9 mouse cellular contexts compared by ENCODE assay signal in genomic region chr10:52690992-52691731, GRCm38 (mm10). TPM values are rescaled to one million over a fixed set of nuclear protein-coding genes. Genes with fewer than 3 reads are reported as not detected.
DNase-seq lines count a peak whose midpoint lies in the region; ATAC-seq and TF ChIP-seq lines count a peak whose summit lies in the region.
"Had no signal": no experiment of that assay in that cellular context is flagged by ENCODE, and none has a peak within 500 bp of the region (broad histone marks: within the 10 kb centered on the region; RNA-seq: fewer than 3 reads in every experiment).

No protein-coding gene starts in this region.

- peak overlapping the region; percentile 74 for H3K4me2 ChIP-seq in liver, embryonic 12.5 days

- WGBS in cerebellum, adult 2 months: 4% methylated on average over 45 of the region's 45 CpGs
- WGBS in liver, embryonic 12.5 days (ENCODE audit: insufficient replicate concordance): 3% methylated on average over 44 of the region's 45 CpGs

- 0 out of 2 replicates have a peak, but pooled peaks cover 3% of the 10 kb centered on the region for H3K4me1 ChIP-seq in cerebellum, adult 2 months (ENCODE audit: control insufficient read depth, insufficient read depth, low read length)
- 0 out of 2 replicates have a peak, but pooled peaks cover 3% of the 10 kb centered on the region for H3K4me1 ChIP-seq in liver, embryonic 12.5 days

- peak; percentile 40 for ATAC-seq in liver, embryonic 12.5 days

- H3K27me3 ChIP-seq in cerebellum, adult 2 months (ENCODE audit: control insufficient read depth, insufficient read depth, low read length): no peaks in the 10 kb centered on the region
- peaks cover 27% of the 10 kb centered on the region for H3K27me3 ChIP-seq in liver, embryonic 12.5 days (replicated peaks)
- H3K27me3 ChIP-seq: CH12.LX had no signal

- H3K36me3 ChIP-seq in liver, embryonic 12.5 days: no peaks in the 10 kb centered on the region

- H3K9me3 ChIP-seq in liver, embryonic 12.5 days (replicated peaks): no peaks in the 10 kb centered on the region

- DNase-seq in heart, adult 18-20 months: peak; percentile 3 to 4
- no peak for DNase-seq in heart, adult 11 months
- peak; percentile 23 to 47 for DNase-seq in cerebellum, adult 2 months
- peak; percentile 19 to 33 for DNase-seq in frontal cortex, postnatal 14 days (ENCODE audit: low spot score in 2 of 2)
- peak; percentile 20 for DNase-seq in kidney, adult 9 months
- peak; percentile 41 for DNase-seq in right cerebral cortex, adult 18-20 months
- no peak for DNase-seq in MN1 (ENCODE audit: low spot score)

- no peak for TF ChIP-seq POLR2A in cerebellum, adult 2 months (IDR thresholded peaks at IDR 0.05; ENCODE audit: borderline replicate concordance, insufficient read depth, low read length)

- peak overlapping the region; percentile 55 for H3K4me3 ChIP-seq in cerebellum, adult 2 months (replicated peaks; ENCODE audit: insufficient read depth, low read depth, low read length)
- H3K4me3 ChIP-seq in liver, embryonic 12.5 days: peak overlapping the region; percentile 56

- TF ChIP-seq CTCF in cerebellum, adult 2 months (IDR thresholded peaks at IDR 0.05; ENCODE audit: borderline replicate concordance, insufficient read depth, low read depth, low read length): no peak

- no peak overlapping the region for H3K27ac ChIP-seq in cerebellum, adult 2 months (ENCODE audit: insufficient read depth, low read length)
- H3K27ac ChIP-seq in liver, embryonic 12.5 days: no peak overlapping the region

- H3K9ac ChIP-seq in liver, embryonic 12.5 days: no peak overlapping the region; the same call in 1 of the 2 replicates

RNA-seq across cellular contexts. Expression of gene Slc35f1, which starts 0.8 kb away (rescaled TPM):
- under 1 TPM; 0.67 to 0.80 TPM for total RNA-seq in heart, adult 18-20 months (2021)
- 14.5 and 16.3 TPM in 2 replicates for polyA plus RNA-seq in cerebellum, adult 2 months (2012; rRNA removed)
- 0.10 and 0.14 TPM in 2 replicates for polyA plus RNA-seq in liver, embryonic 12.5 days (2016; fragmentation: Nextera tagmentation; extraction: Ambion mirVana)

Comparison
In these comparisons a context has a peak if more than half of its experiments do, and no peak if none do; other contexts are left out.
1. DNase-seq: peak in heart, adult 18-20 months (2 of 2), cerebellum, adult 2 months (2 of 2), frontal cortex, postnatal 14 days (2 of 2), kidney, adult 9 months (single experiment) and right cerebral cortex, adult 18-20 months (single experiment); none in heart, adult 11 months (single experiment) and MN1 (single experiment).
2. RNA of gene Slc35f1, which starts 0.8 kb away (polyA plus RNA-seq): 14.5 to 16.3 TPM in cerebellum, adult 2 months; 0.10 to 0.14 TPM in liver, embryonic 12.5 days; every median in the first group is over 10 times any median in the second.